Mouse (Mus musculus) left cerebral cortex, adult 8-10 months (tissue): Measurements from ENCODE around the gene Tpr. TPM values are rescaled to one million over a fixed set of nuclear protein-coding genes. Genes with fewer than 3 reads are reported as not detected.

Experiments
- DNase-seq, 2 experiments: peaks; one replicate each; pipeline ENCODE4 v3.0.0; 2022; ENCODE audit warnings: low spot score in 2 of 2
- total RNA-seq, 4 experiments: library from RNA; stranded (reverse); gene quantifications; 2 replicates each; pipeline ENCODE4 v1.2.4; 2022

The Tpr gene
- total RNA-seq, 4 experiments from 2014 or later = 101 to 110 (median 105) TPM

GRCm38 (mm10) chr1:150460595-150460994 lies 68.0 kb downstream of the Tpr start:
- DNase-seq = no peak

- no peak for DNase-seq
Measured at GRCm38 (mm10) chr1:150463068-150463467, 70.4 kb downstream of the Tpr start.

GRCm38 (mm10) chr1:150463691-150464090 lies 71.1 kb downstream of the Tpr start:
- DNase-seq = no peak

- no peak for DNase-seq
Measured at GRCm38 (mm10) chr1:150465364-150465763, 72.7 kb downstream of the Tpr start.

- no peak for DNase-seq
Measured at GRCm38 (mm10) chr1:150466132-150466531, 73.5 kb downstream of the Tpr start, which contains the start of gene Prg4. Gene Prg4, minus strand, starts transcription at chr1:150466165.

- DNase-seq = no peak
Measured at GRCm38 (mm10) chr1:150469992-150470391, 77.4 kb downstream of the Tpr start.

GRCm38 (mm10) chr1:150472525-150472924 lies 79.9 kb downstream of the Tpr start:
- DNase-seq = peak in 1 of 2 experiments; percentile 11

GRCm38 (mm10) chr1:150480674-150481073 lies 88.0 kb downstream of the Tpr start:
- no peak for DNase-seq

- DNase-seq = peak in 1 of 2 experiments; percentile 20
Measured at GRCm38 (mm10) chr1:150489148-150489547, 96.5 kb downstream of the Tpr start.

- DNase-seq = no peak
Measured at GRCm38 (mm10) chr1:150496626-150497302, 104.1 kb downstream of the Tpr start.

GRCm38 (mm10) chr1:150497690-150498089 lies 105.1 kb downstream of the Tpr start:
- DNase-seq = no peak

- no peak for DNase-seq
Measured at GRCm38 (mm10) chr1:150498177-150498576, 105.5 kb downstream of the Tpr start.

Other genes starting within 250 kb of the Tpr start
- gene Pdc, start 73.4 kb upstream of the Tpr start, total RNA-seq = not detected
- gene Odr4, start 242 bp downstream of the Tpr start, total RNA-seq = 10 to 100 TPM; 45.8 to 56.7 (median 51.6) TPM
- 10 to 100 TPM in 1 of 4 experiments, 1 to 10 TPM in 3; 9.5 to 11.2 (median 9.8) TPM for gene Prg4, start 73.3 kb downstream of the Tpr start, total RNA-seq